Mouse (Mus musculus): ENCODE measurements around the gene 4430402I18Rik. TPM values are rescaled to one million over a fixed set of nuclear protein-coding genes. Genes with fewer than 3 reads are reported as not detected.

The 4430402I18Rik gene
- total RNA-seq, 2 experiments from 2014 or later = 5.1 to 7.1 TPM

DNA sequence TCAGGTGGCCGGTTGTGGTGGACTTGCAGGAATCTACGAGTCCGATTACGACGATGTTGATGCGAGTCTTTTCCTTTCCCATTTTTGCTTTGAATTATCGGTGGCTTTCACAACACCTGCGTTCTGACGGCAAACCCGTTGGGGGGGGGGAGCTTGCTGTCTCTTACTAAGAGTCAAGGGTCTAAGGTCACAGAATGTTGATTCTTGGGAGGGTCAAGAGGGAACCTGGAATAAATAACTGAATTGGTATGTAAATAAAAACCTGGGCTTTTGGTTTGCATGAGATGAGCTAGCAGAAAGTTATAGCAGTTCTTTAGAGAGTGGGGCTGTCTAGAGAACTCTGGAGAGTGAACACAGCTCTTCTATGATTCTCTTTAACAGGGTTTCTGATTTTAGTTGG lies 104.0 kb downstream of the 4430402I18Rik start:
- intact Hi-C loops (cut with DNase I) = no loop called here
- no peak for DNase-seq (ENCODE audit: extremely low spot score in 1 of 2, low spot score in 2 of 2)

DNA sequence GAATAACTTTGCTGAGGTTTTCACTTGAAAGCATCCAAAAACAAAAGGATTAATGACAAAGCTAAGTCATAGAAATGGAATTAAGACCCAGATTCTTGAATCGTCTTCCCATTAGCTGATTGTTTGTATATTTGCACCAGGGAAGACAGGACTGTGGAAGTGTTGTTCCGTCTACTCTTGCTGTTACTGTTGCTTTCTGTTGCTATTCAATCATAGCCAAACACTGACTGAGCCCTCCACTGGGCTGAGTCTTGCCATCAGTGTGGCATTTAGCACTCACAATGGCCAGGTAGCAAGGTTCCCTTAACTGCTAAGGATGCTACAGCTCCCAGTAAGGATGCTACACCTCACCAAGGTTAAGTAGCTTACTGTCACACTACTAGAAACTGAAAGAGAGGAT lies 107.4 kb downstream of the 4430402I18Rik start:
- DNase-seq (ENCODE audit: extremely low spot score in 1 of 2, low spot score in 2 of 2) = no peak
- intact Hi-C loops (cut with DNase I) = no loop called here

DNA sequence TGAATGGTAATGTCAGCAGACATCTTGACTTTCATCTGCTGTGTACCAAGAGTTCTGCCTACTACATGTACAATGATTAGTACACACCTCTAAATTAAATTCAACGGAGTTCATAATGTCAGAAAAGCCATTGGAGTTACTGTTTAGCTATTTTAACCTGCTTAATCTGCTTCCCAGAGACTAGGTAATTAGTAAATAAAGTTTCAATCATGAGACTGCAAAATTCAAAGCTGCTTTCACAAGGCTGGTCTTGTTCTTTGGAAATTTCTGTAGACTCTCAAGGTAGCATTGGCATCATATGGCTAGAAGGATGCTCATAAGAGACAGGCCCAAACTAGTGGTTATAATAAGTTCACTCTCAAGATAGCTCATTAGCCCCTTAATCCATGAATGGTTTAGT lies 112.8 kb downstream of the 4430402I18Rik start:
- DNase-seq (ENCODE audit: extremely low spot score in 1 of 2, low spot score in 2 of 2) = no peak
- intact Hi-C loops (cut with DNase I) = no loop called here

DNA sequence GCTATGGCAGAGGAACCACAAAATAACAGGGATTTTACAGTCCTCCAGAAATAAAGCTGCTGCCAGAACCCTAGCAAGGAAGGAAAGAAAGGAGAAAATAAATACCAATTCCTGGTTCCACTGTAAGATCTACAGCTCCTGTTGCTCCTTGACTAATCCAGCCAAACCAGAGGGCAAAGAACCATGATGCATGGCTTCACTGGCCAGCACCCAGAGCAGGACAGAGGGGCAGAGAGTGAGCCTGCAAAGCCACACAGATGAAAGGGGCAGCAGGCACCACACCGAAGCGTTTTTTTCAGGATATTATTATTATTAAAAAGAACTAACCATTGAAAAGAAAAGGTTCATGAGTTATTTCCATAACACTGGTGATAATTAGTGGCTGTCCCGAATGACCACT lies 115.6 kb downstream of the 4430402I18Rik start:
- DNase-seq (ENCODE audit: extremely low spot score in 1 of 2, low spot score in 2 of 2) = no peak
- intact Hi-C loops (cut with DNase I) = no loop called here

DNA sequence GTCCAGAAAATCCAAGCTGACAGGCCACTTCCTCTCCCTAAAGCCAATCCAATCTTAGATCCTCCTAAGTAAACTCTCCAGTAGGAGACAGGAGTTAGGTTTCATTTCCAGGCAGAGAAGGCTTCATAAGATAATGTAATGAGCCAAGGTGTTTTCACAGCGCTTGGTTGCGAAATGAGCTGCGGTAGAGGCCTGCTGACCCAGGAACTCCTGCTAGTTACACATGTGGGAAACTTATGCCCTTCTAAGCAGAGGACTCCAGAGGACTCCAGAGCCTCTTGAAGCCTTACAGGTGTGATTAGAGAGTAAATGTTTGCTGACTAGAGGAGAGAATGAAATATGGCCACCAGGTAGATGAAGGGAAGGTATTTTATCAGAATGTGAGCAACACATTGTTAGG lies 117.1 kb downstream of the 4430402I18Rik start:
- no peak for DNase-seq (ENCODE audit: extremely low spot score in 1 of 2, low spot score in 2 of 2)
- intact Hi-C loops (cut with DNase I) = no loop called here

DNA sequence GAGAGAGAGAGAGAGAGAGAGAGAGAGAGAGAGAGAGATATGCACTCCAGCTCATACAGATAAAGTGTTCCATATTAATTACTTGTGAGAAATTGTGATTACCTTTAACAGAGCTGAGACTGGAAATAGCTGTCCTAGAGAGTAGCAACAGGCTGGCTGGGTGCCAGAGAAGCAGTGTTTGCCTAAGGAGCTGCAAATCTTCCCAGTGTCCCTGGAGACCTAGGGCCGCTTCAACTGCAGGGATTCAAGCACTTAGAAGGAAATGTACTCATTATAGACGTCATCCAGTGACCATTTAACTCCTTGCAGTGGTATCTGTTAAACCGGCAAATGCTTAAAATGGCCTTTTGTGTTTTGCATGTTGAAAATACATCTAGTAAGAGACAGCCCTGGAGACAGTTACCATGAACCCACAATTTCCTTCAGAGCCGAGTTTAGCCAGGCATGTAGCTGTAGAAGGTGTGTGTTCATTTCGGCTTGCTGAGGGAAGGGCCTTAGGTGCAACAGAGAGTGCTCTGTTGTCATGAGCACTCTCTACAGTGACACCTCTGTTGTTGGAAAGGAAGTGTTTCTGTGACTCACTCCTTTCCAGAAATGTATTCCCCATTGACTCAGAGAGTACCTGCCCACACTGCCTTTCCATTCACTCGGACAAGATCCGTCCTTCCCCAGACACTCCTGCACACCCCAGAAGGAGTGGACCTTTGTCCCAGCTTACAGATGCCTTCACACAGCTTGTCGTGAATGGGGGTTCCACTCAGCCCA lies 122.5 kb downstream of the 4430402I18Rik start:
- peak; percentile 17 to 75 for DNase-seq (ENCODE audit: extremely low spot score in 1 of 2, low spot score in 2 of 2)

More for the DNA sequence above, 122.5 kb downstream of the 4430402I18Rik start:
- intact Hi-C loops (cut with DNase I) = no loop called here

Other genes with a start within 250 kb of the 4430402I18Rik start
- 100 to 1,000 TPM; 102 TPM for gene Slc1a1, start 132.8 kb downstream of the 4430402I18Rik start, total RNA-seq (2021)
- 10 to 100 TPM; 30.4 to 36.5 TPM for gene Plpp6, start 3.8 kb downstream of the 4430402I18Rik start, total RNA-seq (2021)
- gene Cdc37l1, start 22.6 kb upstream of the 4430402I18Rik start, total RNA-seq (2021) = 10 to 100 TPM; 72.6 to 73.7 TPM
- 10 to 100 TPM; 43.5 to 46.5 TPM for gene Ak3, start 80.2 kb upstream of the 4430402I18Rik start, total RNA-seq (2021)
- gene Rcl1, start 133.6 kb upstream of the 4430402I18Rik start, total RNA-seq (2021) = 10 to 100 TPM; 19.6 to 19.8 TPM